Mouse (Mus musculus) kidney, postnatal 14 days (tissue): Measurements from ENCODE around the gene Ctdsp2.

Source experiments
- DNase-seq: peaks from one replicate; pipeline ENCODE4 v3.0.0; 2022; ENCODE audit warnings: mixed read lengths

Ctdsp2 gene

DNA sequence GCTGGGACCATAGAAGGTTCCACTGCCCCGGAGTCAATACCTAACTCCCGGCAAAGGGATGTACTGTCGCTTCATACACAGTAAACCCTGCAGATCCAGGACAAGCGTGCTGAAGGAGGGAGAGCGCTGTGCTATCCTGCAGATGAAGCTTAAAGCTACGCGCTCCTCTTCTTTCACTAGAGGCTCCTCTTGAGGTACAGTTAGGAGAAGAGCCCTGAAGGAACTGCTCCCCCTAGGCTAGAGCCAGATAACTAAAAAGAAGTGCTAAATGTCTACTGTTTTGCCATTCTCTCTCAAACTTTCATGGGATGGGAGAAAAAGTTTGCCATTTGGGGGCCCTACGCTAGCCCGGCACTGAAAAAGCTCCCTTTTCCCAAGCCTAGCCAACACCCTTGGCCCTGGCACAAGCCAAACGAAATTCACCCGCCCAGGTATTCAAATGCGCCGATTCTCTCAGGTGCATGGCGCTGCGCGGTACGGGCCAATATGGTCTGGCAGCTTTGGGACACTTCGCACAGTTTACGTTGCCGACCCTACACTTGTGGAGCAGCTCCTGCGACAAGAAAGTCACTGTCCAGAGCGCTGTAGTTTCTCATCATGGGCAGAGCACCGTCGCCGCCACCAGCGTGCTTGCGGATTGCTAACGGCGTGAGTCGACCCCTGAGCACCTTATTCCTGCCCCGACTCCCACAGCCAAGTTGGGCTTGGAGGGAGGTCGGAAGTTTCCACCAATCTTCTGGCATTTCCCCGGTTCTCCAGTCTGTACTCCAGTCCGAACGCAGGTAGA, 70.3 kb downstream of the Ctdsp2 start:
- no peak for DNase-seq
